Mouse (Mus musculus) neural tube, embryonic 12.5 days (tissue): ENCODE data around the gene Barx1. TPM values are rescaled to one million over a fixed set of nuclear protein-coding genes. Genes with fewer than 3 reads are reported as not detected.

ENCODE experiments used
- ATAC-seq: fragments of 200-750 bp; cut with Nextera tagmentation; 2 replicates; pipeline ENCODE4 v1.8.0; 2017; ENCODE audit warnings: low read depth, mild to moderate bottlenecking, moderate TSS enrichment, moderate library complexity; ENCODE audit not compliant: low FRiP score
- H3K27ac ChIP-seq: fragments of 300-500 bp; sonication (generic); 2 replicates; pipeline ENCODE4 v1.5.1; 2016
- H3K27me3 ChIP-seq: fragments of 300-500 bp; sonication (generic); replicated peaks from 2 replicates; pipeline ENCODE4 v1.6.1; 2016; ENCODE audit warnings: mild to moderate bottlenecking
- H3K36me3 ChIP-seq: fragments of 300-500 bp; sonication (generic); 2 replicates; pipeline ENCODE4 v1.6.1; 2016; ENCODE audit warnings: mild to moderate bottlenecking
- H3K4me1 ChIP-seq: fragments of 300-500 bp; sonication (generic); 2 replicates; pipeline ENCODE4 v1.6.1; 2016
- H3K4me2 ChIP-seq: fragments of 300-500 bp; sonication (generic); replicated peaks from 2 replicates; pipeline ENCODE4 v1.6.1; 2016; ENCODE audit warnings: mild to moderate bottlenecking
- H3K4me3 ChIP-seq: fragments of 300-500 bp; sonication (generic); 2 replicates; pipeline ENCODE4 v1.5.1; 2016
- H3K9ac ChIP-seq: fragments of 300-500 bp; sonication (generic); 2 replicates; pipeline ENCODE4 v1.6.1; 2016; ENCODE audit warnings: mild to moderate bottlenecking
- H3K9me3 ChIP-seq: fragments of 300-500 bp; sonication (generic); 2 replicates; pipeline ENCODE4 v1.6.1; 2016; ENCODE audit warnings: mild to moderate bottlenecking
- WGBS: fragments of 180-500 bp; shearing (Covaris S2); methylation state at CpG from one replicate; pipeline ENCODE4 v1.1.7; 2016; 5-methylcytosine and 5-hydroxymethylcytosine counted together
- polyA plus RNA-seq: library from polyadenylated mRNA; unstranded; fragments of >200 nt; fragmentation: Nextera tagmentation; extraction: Ambion mirVana; gene quantifications from 2 replicates; pipeline ENCODE4 v1.2.1, GENCODE M21; 2016

Barx1 gene
- polyA plus RNA-seq, 1 experiment from 2014 or later, result not detected

DNA sequence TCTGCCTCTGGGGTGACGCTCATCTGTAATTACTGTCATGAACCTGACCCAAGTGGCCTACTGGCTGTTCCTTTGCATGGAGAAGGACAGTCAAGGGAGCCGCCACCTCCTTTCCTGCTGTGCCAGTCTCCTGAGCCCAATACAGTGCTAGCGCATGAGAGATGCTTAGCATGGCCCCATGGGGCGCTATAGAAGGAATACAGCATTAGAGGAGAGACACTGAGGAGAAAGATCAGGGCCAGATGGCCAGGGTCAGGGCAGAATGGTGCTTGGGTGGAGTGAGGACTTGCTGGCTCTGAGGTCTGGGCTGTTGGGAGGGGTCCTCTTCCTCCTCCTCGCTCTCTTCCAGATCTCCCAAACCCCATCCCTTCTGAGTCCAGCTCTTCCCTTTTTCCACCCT lies 23.9 kb downstream of the Barx1 start:
- H3K4me3 ChIP-seq, result no peak overlapping the region
- peaks cover 6% of the 10 kb centered on the region for H3K4me1 ChIP-seq
- H3K27ac ChIP-seq, result no peak overlapping the region
- no peaks in the 10 kb centered on the region for H3K36me3 ChIP-seq
- no peak overlapping the region for H3K9ac ChIP-seq
- no peak overlapping the region for H3K4me2 ChIP-seq
- H3K9me3 ChIP-seq, result 0 out of 2 replicates have a peak, but pooled peaks cover 5% of the 10 kb centered on the region
- WGBS, result 40% methylated on average over 5 of the region's 5 CpGs
- H3K27me3 ChIP-seq, result 0 out of 2 replicates have a peak, but pooled peaks cover under 1% of the 10 kb centered on the region
- ATAC-seq, result no peak

DNA sequence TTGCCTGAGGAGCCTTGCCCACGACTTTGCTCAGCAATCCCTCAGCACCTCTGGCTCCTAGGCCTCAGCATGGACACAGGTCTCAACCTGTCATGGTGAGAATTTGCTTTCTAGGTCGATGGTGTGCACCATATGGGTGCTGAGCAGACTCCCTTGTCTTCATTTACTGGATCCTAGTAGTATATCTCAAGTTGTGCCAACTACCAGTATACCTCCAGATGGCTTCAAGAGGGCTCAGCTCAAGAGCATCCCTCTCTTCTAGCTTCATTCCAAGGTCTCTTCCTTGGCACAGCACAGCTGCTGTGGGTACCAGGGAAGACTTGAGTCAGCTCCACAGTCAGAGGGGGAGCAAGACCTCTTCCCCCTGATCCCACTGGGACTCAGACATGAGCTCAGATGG lies 29.2 kb downstream of the Barx1 start:
- no peak for ATAC-seq
- H3K4me1 ChIP-seq, result peaks cover 7% of the 10 kb centered on the region; the same call in 1 of the 2 replicates

DNA sequence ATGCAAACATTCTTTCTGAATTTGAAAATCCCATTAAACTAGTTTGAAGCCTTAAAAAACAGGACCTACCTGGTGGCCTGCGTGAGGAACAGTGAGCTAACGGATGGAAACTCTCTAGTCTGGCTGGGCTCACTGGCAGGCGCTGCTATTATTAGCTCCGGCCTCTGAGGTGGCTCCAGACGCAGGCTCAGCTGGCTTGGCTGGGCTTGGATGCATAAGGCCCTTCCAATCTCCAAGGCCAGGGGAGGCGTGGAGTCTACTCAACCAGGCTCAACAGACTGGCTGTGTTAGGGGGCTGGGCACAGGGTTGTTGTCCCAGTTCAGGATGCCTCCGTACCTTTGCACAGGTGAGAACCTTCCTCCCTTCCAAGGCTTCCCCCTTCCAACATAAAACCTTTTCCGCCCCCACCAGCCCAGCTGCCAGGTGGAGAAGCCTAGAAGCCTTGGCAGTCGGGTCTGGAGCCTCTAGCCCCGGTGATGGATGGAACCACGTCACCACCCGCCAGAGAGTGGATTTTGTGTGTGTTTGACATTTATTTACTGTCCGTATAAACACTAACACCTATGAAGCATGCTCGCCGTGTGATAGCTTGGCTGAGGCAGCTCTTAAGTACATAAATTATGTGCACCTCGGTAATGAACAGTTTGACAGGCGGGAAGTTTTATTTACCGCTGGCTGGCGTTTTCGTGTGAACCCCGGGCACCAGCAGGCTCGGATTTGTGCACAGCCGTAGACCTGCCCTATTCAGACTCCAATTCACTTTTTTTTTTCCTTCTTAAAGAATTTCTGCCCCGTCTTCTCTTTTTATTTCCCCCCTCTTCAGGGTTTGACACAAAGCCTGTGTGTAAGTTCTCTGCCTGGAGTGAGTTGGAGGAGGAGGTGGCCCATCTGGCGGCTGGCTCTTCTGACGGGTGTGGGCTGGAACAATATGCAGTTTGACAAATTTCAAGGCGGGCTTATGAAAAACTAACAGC lies 31.6 kb downstream of the Barx1 start:
- Histone ChIP-seq H3K4me1 (peaks cover 7% of the 10 kb centered on the region; the same call in 1 of the 2 replicates), H3K4me3 (no peak overlapping the region), H3K9ac (no peak overlapping the region), H3K4me2 (no peak overlapping the region), H3K27ac (no peak overlapping the region), H3K9me3 (0 out of 2 replicates have a peak, but pooled peaks cover 5% of the 10 kb centered on the region), H3K36me3 (no peaks in the 10 kb centered on the region), H3K27me3 (no peaks in the 10 kb centered on the region)
- peak; percentile 63 for ATAC-seq
- WGBS, result 58% methylated on average over 27 of the region's 27 CpGs

More for the DNA sequence above, 29.2 kb downstream of the Barx1 start:
- WGBS, result 41% methylated on average over 2 of the region's 2 CpGs
- Histone ChIP-seq H3K27me3 (no peaks in the 10 kb centered on the region), H3K9me3 (0 out of 2 replicates have a peak, but pooled peaks cover 5% of the 10 kb centered on the region), H3K27ac (no peak overlapping the region), H3K36me3 (no peaks in the 10 kb centered on the region), H3K9ac (no peak overlapping the region), H3K4me3 (no peak overlapping the region), H3K4me2 (no peak overlapping the region)

DNA sequence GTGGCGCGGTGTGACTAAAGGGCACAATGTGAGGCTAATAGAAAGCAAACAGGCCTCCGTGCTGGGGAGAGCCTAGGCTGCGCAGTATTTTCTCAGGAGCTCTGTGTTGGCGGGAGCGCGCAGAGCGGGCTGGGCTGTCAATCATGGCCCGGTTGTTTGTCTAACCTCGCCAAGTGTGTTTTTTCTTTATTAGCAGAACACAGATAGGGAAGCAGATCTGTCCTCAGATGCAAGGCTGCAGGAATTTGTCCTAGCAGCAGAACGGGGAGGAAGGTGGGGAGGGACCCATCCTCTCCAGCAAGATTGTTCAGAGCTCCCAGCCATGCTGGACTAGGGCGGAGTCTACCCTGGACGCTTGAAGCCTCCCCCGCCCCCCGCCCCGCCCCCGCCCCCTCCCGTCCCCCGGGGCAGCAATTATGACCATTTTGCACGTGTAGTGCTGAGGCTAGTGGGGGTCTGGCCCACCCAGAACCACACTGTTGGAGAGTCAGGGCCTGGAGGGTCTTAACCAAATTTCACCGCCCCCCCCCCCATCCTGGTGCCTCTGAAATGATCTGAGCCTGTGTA lies 43.7 kb downstream of the Barx1 start:
- Histone ChIP-seq H3K9ac (peak overlapping the region; percentile 14; the same call in 1 of the 2 replicates), H3K4me3 (peak overlapping the region; percentile 31), H3K4me1 (peaks cover 7% of the 10 kb centered on the region; the same call in 1 of the 2 replicates), H3K9me3 (no peaks in the 10 kb centered on the region), H3K27ac (no peak overlapping the region), H3K4me2 (peak overlapping the region; percentile 62), H3K36me3 (no peaks in the 10 kb centered on the region), H3K27me3 (peaks cover 7% of the 10 kb centered on the region; the same call in 1 of the 2 replicates)
- under 1% methylated on average over 21 of the region's 21 CpGs for WGBS
- peak; percentile 56; the same call in 1 of the 2 replicates for ATAC-seq

DNA sequence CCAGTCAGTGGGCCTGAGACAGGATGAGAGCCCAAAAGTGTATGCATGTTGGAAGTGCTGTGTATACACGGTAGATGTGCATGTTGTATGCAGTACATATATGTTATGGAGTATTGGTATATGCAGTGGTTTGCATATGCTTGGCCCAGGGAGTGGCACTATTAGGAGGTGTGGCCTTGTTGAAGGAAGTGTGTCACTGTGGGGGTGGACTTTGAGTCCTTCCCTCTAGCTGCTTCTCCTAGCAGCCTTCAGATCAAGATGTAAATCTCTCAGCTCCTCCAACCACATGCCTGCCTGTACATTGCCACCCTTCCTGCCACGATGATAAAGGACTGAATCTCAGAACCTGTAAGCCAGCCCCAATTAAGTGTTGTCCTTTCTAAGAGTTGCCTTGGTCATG lies 49.9 kb downstream of the Barx1 start:
- WGBS, result 71% methylated on average over 2 of the region's 2 CpGs
- H3K27ac ChIP-seq, result no peak overlapping the region
- no peaks in the 10 kb centered on the region for H3K4me1 ChIP-seq
- no peak overlapping the region for H3K4me3 ChIP-seq
- no peaks in the 10 kb centered on the region for H3K27me3 ChIP-seq
- H3K4me2 ChIP-seq, result no peak overlapping the region
- no peak overlapping the region for H3K9ac ChIP-seq
- ATAC-seq, result no peak
- H3K36me3 ChIP-seq, result no peaks in the 10 kb centered on the region
- H3K9me3 ChIP-seq, result no peaks in the 10 kb centered on the region

DNA sequence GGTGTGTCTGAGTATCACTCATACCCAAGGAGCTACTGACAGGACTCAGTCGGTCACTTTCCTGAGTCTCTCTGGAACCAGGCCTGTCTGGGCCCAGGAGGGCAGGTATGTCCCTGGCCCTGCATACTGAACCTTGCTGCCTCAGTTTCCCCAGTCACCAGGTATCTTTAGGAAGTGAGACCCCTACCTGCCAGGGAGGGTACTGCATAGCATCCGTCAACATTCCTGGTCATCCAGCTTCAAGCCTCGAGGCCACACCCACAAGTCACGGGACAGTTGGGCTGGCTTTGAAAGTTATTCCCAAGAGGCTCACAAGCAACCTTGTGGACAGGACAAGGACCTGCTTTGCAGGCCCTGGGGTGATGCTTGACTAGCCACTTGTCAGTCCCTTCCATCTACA lies 53.3 kb downstream of the Barx1 start:
- peaks cover 7% of the 10 kb centered on the region; the same call in 1 of the 2 replicates for H3K9me3 ChIP-seq
- H3K4me1 ChIP-seq, result no peaks in the 10 kb centered on the region
- no peak overlapping the region for H3K9ac ChIP-seq
- no peak overlapping the region for H3K27ac ChIP-seq
- H3K4me3 ChIP-seq, result no peak overlapping the region
- ATAC-seq, result no peak
- 67% methylated on average over 4 of the region's 4 CpGs for WGBS
- no peaks in the 10 kb centered on the region for H3K27me3 ChIP-seq
- H3K4me2 ChIP-seq, result no peak overlapping the region
- H3K36me3 ChIP-seq, result no peaks in the 10 kb centered on the region

Other genes with a start within 250 kb of the Barx1 start
- 4.7 and 5.0 TPM in 2 replicates for gene Zfp169, start 149.5 kb upstream of the Barx1 start, polyA plus RNA-seq
- 2.7 and 3.0 TPM in 2 replicates for gene A830005F24Rik, start 149.4 kb upstream of the Barx1 start, polyA plus RNA-seq
- 15.5 and 19.1 TPM in 2 replicates for gene Ptpdc1, start 37.3 kb upstream of the Barx1 start, polyA plus RNA-seq
- gene Phf2, start 208.1 kb downstream of the Barx1 start, polyA plus RNA-seq, result 9.6 and 10.9 TPM in 2 replicates